In genomic region chr1:181144966-181145365, GRCm38 (mm10) we compare ENCODE assay signal across 8 mouse cellular contexts. TPM values are rescaled to one million over a fixed set of nuclear protein-coding genes. Genes with fewer than 3 reads are reported as not detected.
DNase-seq lines count a peak whose midpoint lies in the region; ATAC-seq and TF ChIP-seq lines count a peak whose summit lies in the region.

No protein-coding gene starts in this region.

- TF ChIP-seq POLR2A in myocyte (IDR thresholded peaks at IDR 0.05; ENCODE audit: insufficient read length, low read depth), result no peak

- peak overlapping the region; percentile 29 for H3ac ChIP-seq in myocyte (ENCODE audit: control insufficient read depth, insufficient read length)

- peak overlapping the region; percentile 89 for H3K27ac ChIP-seq in lung, postnatal 0 days (ENCODE audit: low read length)
- no peak overlapping the region for H3K27ac ChIP-seq in hindbrain, embryonic 16.5 days (ENCODE audit: low read depth, low read length)

- WGBS in lung, postnatal 0 days, result 4% methylated on average over 12 of the region's 12 CpGs
- WGBS in hindbrain, embryonic 16.5 days, result 12% methylated on average over 12 of the region's 12 CpGs

- peak overlapping the region; percentile 39 for H3K9ac ChIP-seq in lung, postnatal 0 days (replicated peaks; ENCODE audit: low read depth)
- peak overlapping the region; percentile 62 for H3K9ac ChIP-seq in hindbrain, embryonic 16.5 days (ENCODE audit: low read depth, low read length)

- H3K4me3 ChIP-seq in lung, postnatal 0 days (ENCODE audit: low read depth, low read length), result peak overlapping the region; percentile 81
- H3K4me3 ChIP-seq in hindbrain, embryonic 16.5 days (ENCODE audit: low read length), result peak overlapping the region; percentile 52
- peak overlapping the region; percentile 78 for H3K4me3 ChIP-seq in myocyte

- peaks cover 12% of the 10 kb centered on the region; the same call in 1 of the 2 replicates for H3K4me1 ChIP-seq in lung, postnatal 0 days (ENCODE audit: insufficient read depth, low read depth, low read length)
- H3K4me1 ChIP-seq in hindbrain, embryonic 16.5 days (ENCODE audit: control insufficient read depth, insufficient read depth, low read depth, low read length), result peaks cover 16% of the 10 kb centered on the region

- no peak for DNase-seq in lung, postnatal 0 days (ENCODE audit: low spot score)
- no peak for DNase-seq in lung, postnatal 36 days
- DNase-seq in embryo, embryonic 11 days, result peak; percentile 31
- no peak for DNase-seq in gastrocnemius, postnatal 14 days
- no peak for DNase-seq in adrenal gland, postnatal 4 days (ENCODE audit: low spot score in 2 of 2)

- H3K36me3 ChIP-seq in lung, postnatal 0 days (ENCODE audit: insufficient read depth, low read length), result no peaks in the 10 kb centered on the region
- H3K36me3 ChIP-seq in hindbrain, embryonic 16.5 days (ENCODE audit: control insufficient read depth, insufficient read depth, low read length), result 0 out of 2 replicates have a peak, but pooled peaks cover 2% of the 10 kb centered on the region
- peaks cover 14% of the 10 kb centered on the region for H3K36me3 ChIP-seq in myocyte (ENCODE audit: control insufficient read depth, insufficient read depth)

- peaks cover 34% of the 10 kb centered on the region for H3K79me2 ChIP-seq in myocyte (ENCODE audit: control insufficient read depth, insufficient read depth)

- intact Hi-C loops in gastrocnemius, postnatal 14 days (cut with DNase I; ENCODE audit: low total_unique reads), result no loop called here

- no peaks in the 10 kb centered on the region for H3K27me3 ChIP-seq in lung, postnatal 0 days (replicated peaks; ENCODE audit: insufficient read depth, low read length)
- no peaks in the 10 kb centered on the region for H3K27me3 ChIP-seq in hindbrain, embryonic 16.5 days (replicated peaks; ENCODE audit: control insufficient read depth, insufficient read depth, low read length)
- H3K27me3 ChIP-seq in myocyte (ENCODE audit: control insufficient read depth, insufficient read depth, insufficient read length), result no peaks in the 10 kb centered on the region

- ATAC-seq in lung, postnatal 0 days, result no peak
- no peak for ATAC-seq in hindbrain, embryonic 16.5 days
- ATAC-seq in cerebellum, adult (ENCODE audit: insufficient number of reproducible peaks, low FRiP score, low TSS enrichment), result no peak

- peak overlapping the region; percentile 65 for H3K4me2 ChIP-seq in lung, postnatal 0 days (replicated peaks; ENCODE audit: low read depth, low read length)
- peak overlapping the region; percentile 60 for H3K4me2 ChIP-seq in hindbrain, embryonic 16.5 days (ENCODE audit: low read length)
- peak overlapping the region; percentile 95 for H3K4me2 ChIP-seq in myocyte (ENCODE audit: low read depth)

- H3K9me3 ChIP-seq in lung, postnatal 0 days (ENCODE audit: low read length), result no peaks in the 10 kb centered on the region
- no peaks in the 10 kb centered on the region for H3K9me3 ChIP-seq in hindbrain, embryonic 16.5 days (ENCODE audit: control insufficient read depth, low read length)

- TF ChIP-seq EP300 in lung, postnatal 0 days (IDR thresholded peaks at IDR 0.05), result no peak

- no peak for TF ChIP-seq CTCF in lung, postnatal 0 days (IDR thresholded peaks at IDR 0.05)

TF ChIP-seq in myocyte, 11 proteins besides CTCF, POLR2A, EP300 and RAD21:
- TF ChIP-seq REST (IDR thresholded peaks at IDR 0.05; ENCODE audit: insufficient read depth, insufficient read length) (no peak), CEBPB (IDR thresholded peaks at IDR 0.05; ENCODE audit: insufficient read depth, poor library complexity, severe bottlenecking) (no peak), TCF12 (IDR thresholded peaks at IDR 0.05; ENCODE audit: insufficient read depth, poor library complexity, severe bottlenecking) (no peak), POLR2AphosphoS2 (IDR thresholded peaks at IDR 0.05; ENCODE audit: insufficient read length, low read depth) (no peak), USF1 (IDR thresholded peaks at IDR 0.05; ENCODE audit: low read depth) (no peak), MYOG (IDR thresholded peaks at IDR 0.05; ENCODE audit: control insufficient read depth in 1 of 3, insufficient read depth in 1 of 3, insufficient read length in 2 of 3, low read depth in 2 of 3) (no peak), SRF (IDR thresholded peaks at IDR 0.05; ENCODE audit: control insufficient read depth, insufficient read length, low read depth) (no peak), E2F4 (IDR thresholded peaks at IDR 0.05; ENCODE audit: insufficient read depth) (no peak), MYOD1 (IDR thresholded peaks at IDR 0.05; ENCODE audit: control insufficient read depth in 1 of 3, insufficient read length in 2 of 3, low read depth in 2 of 3) (no peak), MAX (IDR thresholded peaks at IDR 0.05; ENCODE audit: low read depth) (no peak), TCF3 (IDR thresholded peaks at IDR 0.05; ENCODE audit: insufficient read length, low read depth) (no peak)

RNA-seq across cellular contexts. Expression of gene Cnih4, which starts 0.5 kb away (rescaled TPM):
- 95.4 and 115 TPM in 2 replicates for polyA plus RNA-seq in lung, postnatal 0 days (2015; fragmentation: Nextera tagmentation; extraction: Ambion mirVana)
- polyA plus RNA-seq in hindbrain, embryonic 16.5 days (2015; fragmentation: Nextera tagmentation; extraction: Ambion mirVana), result 52.3 and 62.4 TPM in 2 replicates
- polyA plus RNA-seq in myocyte (2012; fragmentation: generic; extraction: Trizol), result 56.8 TPM
- 10 to 100 TPM; 25.9 to 28.6 TPM for total RNA-seq in gastrocnemius, postnatal 14 days (2021)
- total RNA-seq in adrenal gland, postnatal 4 days (2021), result 10 to 100 TPM; 39.6 to 42.8 TPM

RNA-seq across cellular contexts. Expression of gene Nvl, which starts 1.0 kb away (rescaled TPM):
- polyA plus RNA-seq in lung, postnatal 0 days (2015; fragmentation: Nextera tagmentation; extraction: Ambion mirVana), result 13.3 and 13.4 TPM in 2 replicates
- polyA plus RNA-seq in hindbrain, embryonic 16.5 days (2015; fragmentation: Nextera tagmentation; extraction: Ambion mirVana), result 36.7 and 43.1 TPM in 2 replicates
- 7.8 TPM for polyA plus RNA-seq in myocyte (2012; fragmentation: generic; extraction: Trizol)
- total RNA-seq in gastrocnemius, postnatal 14 days (2021), result 1 to 10 TPM; 8.3 to 8.7 TPM
- 10 to 100 TPM; 28.8 to 28.9 TPM for total RNA-seq in adrenal gland, postnatal 4 days (2021)
